Mouse (Mus musculus) hematopoietic stem cell, adult 5-6 weeks (primary cell): Measurements from ENCODE around the gene Gfral. TPM values are rescaled to one million over a fixed set of nuclear protein-coding genes. Genes with fewer than 3 reads are reported as not detected.

Experiments
- ATAC-seq, 2 experiments: fragments of 125-278 bp in 1 of 2; replicated peaks in 1 of 2; 2 replicates each; pipeline ENCODE4 v1.8.0; 2016 to 2017; ENCODE audit warnings: inconsistent platforms in 2 of 2, mild to moderate bottlenecking in 2 of 2, moderate number of reproducible peaks in 2 of 2, low read depth in 1 of 2, moderate TSS enrichment in 1 of 2; ENCODE audit not compliant: low FRiP score in 2 of 2, poor library complexity in 2 of 2, severe bottlenecking in 2 of 2, insufficient read depth in 1 of 2, low TSS enrichment in 1 of 2
- total RNA-seq: library from RNA; stranded (forward); fragments of 172-1452, 232-1000 nt; gene quantifications from 2 replicates; pipeline ENCODE4 v1.2.3, GENCODE M21; 2017

The Gfral gene
- total RNA-seq = not detected in 2 replicates

DNA sequence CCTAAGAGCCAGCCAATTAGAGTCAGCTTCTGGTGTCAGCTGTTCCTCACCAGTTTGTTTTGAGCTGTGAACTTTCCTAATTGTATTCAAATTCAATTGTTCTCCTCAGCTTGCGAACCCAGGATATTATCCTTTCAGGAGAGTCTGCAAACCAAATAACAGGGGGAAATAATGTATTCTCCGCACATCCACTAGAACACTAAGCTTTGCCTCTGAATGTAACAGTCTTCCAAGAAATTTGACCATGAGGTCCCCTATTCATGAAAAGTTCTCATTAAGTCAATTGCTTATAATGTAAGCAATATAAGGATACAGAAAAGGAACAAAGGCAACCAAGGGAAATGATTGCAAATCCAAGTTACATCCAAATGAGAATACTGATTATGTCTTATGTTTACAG, at the start of gene Gfral:
Gfral (minus strand) TSS at position 101 of the 400 bp plus-strand sequence.
- ATAC-seq = no peak

GRCm38 (mm10) chr9:76257731-76258130, 44.3 kb upstream of the Gfral start:
- no peak for ATAC-seq

DNA sequence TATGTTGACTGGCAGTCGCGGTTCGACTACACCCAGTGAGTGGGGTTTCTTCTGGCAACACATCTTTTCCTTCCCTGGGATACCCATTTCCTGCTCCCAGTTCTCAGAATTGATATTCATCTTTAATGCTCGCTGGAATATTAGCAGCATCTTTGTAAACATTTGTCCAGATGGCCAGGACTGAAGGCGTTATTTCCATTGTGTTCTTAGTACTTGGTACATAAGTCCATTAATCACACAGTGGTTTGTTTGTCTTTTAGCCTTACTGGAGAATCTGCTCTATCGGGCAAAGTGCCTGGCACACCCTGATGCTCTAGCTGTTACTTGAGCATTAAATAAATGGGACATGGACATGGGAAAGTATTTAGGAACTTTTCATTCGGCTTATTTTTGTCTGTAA, 39.1 kb upstream of the Gfral start:
- ATAC-seq = no peak

DNA sequence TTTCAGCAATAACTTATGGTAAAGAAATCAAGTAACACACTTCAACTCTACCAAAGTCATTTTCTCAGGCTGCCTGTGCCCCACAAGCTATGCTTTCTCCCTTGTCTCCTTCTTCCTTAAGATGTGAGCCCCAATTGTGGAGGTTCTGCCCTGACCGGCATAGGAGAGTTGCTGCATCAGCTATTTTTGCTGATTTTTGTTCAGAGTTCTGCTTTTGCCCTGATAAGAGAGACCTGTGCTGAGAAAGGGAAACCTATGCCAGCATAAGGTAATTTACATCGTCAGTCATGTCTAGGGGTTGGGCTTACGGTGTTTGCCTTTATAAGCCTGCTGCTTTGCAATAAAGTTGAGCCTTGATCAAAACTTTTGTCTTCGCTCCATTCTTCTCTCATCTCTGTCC, 38.7 kb upstream of the Gfral start:
- ATAC-seq = no peak

DNA sequence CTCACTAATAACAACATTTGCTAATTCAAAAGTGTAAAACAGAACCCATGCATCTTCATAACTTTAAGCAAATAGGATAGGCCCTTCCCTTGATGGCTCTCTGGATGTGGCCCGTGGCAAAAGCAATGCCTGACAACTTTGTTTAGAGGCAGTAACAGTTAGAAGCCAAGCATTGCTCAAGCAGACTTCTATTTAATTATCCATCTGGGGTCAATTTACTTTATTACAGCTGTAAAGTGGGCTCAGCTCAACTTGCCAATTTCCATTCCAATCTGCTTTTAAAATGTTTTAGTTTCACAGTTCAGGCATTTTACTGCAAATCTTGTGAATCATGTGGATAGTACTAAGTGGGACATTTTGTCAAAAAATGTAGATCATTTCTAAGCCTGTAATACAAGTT, 28.9 kb upstream of the Gfral start:
- ATAC-seq = no peak

- ATAC-seq = no peak
Observed at GRCm38 (mm10) chr9:76237946-76238345, 24.5 kb upstream of the Gfral start.

DNA sequence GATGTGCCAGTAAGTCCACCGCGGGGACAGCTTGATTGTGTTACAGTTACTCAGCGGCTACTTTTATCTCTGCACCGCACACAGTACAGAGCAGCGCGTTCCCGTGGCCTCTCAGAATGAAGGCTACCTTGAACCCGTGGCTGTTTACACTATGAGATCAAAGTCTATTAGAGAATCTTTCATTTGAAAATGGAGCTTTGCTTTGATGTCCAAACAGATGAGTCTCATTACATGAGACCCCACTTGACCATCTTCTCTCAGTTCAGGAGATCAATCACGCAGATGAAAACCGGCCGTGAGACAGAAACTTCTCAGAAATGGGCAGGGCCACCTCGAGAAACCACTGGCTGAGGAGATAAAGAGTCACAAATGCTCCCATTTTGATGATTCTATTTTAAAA, 23.8 kb upstream of the Gfral start:
- no peak for ATAC-seq

- peak; percentile 77 to 83 for ATAC-seq
Observed at GRCm38 (mm10) chr9:76236626-76237025, 23.2 kb upstream of the Gfral start.

GRCm38 (mm10) chr9:76235945-76236503, 22.6 kb upstream of the Gfral start:
- peak; percentile 69 to 81 for ATAC-seq

GRCm38 (mm10) chr9:76234899-76235298, 21.4 kb upstream of the Gfral start:
- no peak for ATAC-seq

- ATAC-seq = peak; percentile 99 to 100
Observed at GRCm38 (mm10) chr9:76230400-76230799, 16.9 kb upstream of the Gfral start.

DNA sequence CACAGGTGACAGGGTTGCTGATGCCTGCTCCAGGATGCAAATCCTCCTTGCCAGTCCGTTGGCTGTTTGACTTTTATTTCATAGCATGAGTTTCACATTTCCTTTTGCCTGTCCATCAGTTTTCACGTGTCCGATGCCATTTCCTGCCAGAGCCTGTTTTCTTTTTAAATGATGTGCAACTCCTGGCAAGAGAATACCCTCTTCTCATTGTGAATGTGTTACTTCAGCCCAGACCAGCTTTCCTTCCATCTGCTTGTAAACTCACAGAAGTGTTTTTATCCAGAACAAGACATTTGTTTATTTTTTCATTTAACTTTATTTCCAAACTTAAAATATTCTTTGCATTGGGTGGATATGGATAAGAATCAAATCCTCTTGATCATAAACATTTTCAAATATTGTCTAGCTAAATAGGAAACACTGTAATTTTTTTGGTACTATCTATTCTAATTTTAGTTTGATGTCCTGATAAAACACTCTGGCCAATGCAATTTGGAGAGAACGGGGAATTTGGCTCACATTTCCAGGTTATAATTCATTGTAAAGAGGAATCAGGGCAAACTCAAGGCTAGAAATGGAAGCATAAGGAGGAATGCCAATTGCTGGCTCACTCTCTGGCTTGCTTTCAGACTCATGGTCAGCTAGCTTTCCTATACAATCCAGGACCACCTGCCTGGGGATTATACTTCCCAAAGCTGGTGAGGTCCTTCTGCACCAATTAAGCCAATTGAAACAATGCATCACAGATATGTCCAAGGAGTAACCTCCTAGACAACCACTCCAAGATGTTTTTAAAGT, 3.9 kb upstream of the Gfral start:
- no peak for ATAC-seq

DNA sequence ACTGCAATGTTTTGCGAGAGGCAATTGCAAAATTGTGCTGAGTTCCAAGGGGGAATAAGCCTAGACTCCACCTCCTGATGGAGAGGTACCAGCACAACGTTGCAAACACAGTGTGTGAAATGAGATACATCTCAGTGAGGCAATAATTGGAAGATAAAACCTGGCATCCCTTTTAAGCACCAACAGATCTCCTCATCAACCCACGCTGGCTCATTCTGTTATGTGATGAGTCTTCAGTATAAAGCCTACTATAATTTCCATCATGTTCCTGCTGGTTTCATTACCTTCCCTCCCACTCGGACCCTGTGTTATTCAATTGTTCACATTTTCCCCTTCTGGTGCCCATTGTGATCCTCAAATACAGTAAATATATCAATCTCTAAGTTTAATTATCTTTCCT, 1.2 kb upstream of the Gfral start:
- no peak for ATAC-seq

- ATAC-seq = no peak
Observed at GRCm38 (mm10) chr9:76196917-76197316, 16.5 kb downstream of the Gfral start.

GRCm38 (mm10) chr9:76179221-76179620, 34.2 kb downstream of the Gfral start:
- no peak for ATAC-seq

- no peak for ATAC-seq
Observed at GRCm38 (mm10) chr9:76172686-76173295, 40.7 kb downstream of the Gfral start.

DNA sequence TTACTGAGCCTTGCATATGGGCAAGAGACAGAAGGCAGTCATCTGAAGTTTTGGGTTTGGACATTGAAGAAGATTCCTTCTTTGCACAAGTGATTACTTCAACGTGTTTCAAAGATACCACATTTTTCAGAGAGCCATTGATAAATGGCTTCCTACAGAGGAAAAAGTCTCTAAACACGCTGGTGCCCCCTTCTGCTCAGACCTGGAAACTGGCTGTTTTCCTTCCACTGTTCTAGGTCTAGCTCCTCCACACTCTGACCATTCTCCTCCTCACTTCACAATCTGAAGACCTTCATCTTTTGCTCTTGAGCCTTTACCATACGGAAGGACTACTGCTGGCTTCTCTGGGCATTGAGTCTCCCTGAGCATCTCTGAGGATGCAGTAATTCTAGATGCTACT, 45.1 kb downstream of the Gfral start:
- no peak for ATAC-seq

DNA sequence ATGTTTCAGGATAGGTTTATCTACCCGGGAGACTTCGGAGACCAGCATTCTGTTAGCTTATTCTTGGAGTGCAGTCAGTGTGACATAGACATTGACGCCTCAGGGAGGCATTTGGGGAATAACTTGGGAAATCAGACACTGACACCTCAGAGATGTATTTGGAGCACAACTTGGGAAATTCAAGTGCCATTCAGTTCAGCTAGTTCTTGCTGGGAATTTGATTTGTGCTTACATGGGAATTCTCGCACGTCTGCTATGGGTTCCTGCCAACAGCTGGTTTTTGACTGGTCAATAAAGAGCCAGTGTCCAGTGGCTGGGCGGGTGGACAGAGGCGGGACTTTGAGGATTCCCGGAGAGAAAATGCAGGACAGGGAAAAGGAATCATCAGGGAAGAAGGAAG, 51.0 kb downstream of the Gfral start:
- ATAC-seq = no peak

GRCm38 (mm10) chr9:76145593-76145992, 67.9 kb downstream of the Gfral start:
- ATAC-seq = no peak
